Mouse (Mus musculus) thymus, adult 2 months (tissue): Measurements from ENCODE around the gene Ttc14. TPM values are rescaled to one million over a fixed set of nuclear protein-coding genes. Genes with fewer than 3 reads are reported as not detected.

Source experiments
- DNase-seq: peaks from one replicate; pipeline ENCODE4 v3.0.0; 2021
- H3K27ac ChIP-seq: fragments of 200-500 bp; 2 replicates; pipeline ENCODE4 v1.5.1; 2012; ENCODE audit warnings: low read length, control low read depth; ENCODE audit not compliant: control insufficient read depth, insufficient read depth
- H3K27me3 ChIP-seq: fragments of 200-500 bp; 2 replicates; pipeline ENCODE4 v1.6.1; 2012; ENCODE audit warnings: mild to moderate bottlenecking, low read length, moderate library complexity, mixed read lengths; ENCODE audit not compliant: control insufficient read depth, insufficient read depth
- H3K36me3 ChIP-seq: fragments of 200-500 bp; 2 replicates; pipeline ENCODE4 v1.6.1; 2012; ENCODE audit warnings: mild to moderate bottlenecking, low read length, moderate library complexity; ENCODE audit not compliant: control insufficient read depth, insufficient read depth
- H3K4me1 ChIP-seq: fragments of 200-500 bp; replicated peaks from 2 replicates; pipeline ENCODE4 v1.6.1; 2012; ENCODE audit warnings: low read length; ENCODE audit not compliant: control insufficient read depth, insufficient read depth
- H3K4me3 ChIP-seq: fragments of 200-500 bp; 2 replicates; pipeline ENCODE4 v1.5.1; 2012; ENCODE audit warnings: mild to moderate bottlenecking, low read length, control low read depth, moderate library complexity; ENCODE audit not compliant: control insufficient read depth, insufficient read depth
- CTCF ChIP-seq: fragments of 200-500 bp; IDR thresholded peaks from 2 replicates; pipeline ENCODE4 v1.5.1; 2012; ENCODE audit warnings: mild to moderate bottlenecking, control low read depth, low read length, moderate library complexity, borderline replicate concordance; ENCODE audit not compliant: control insufficient read depth, poor library complexity, insufficient read depth; ENCODE audit errors: extremely low read depth
- POLR2A ChIP-seq: fragments of 200-500 bp; IDR thresholded peaks from 2 replicates; pipeline ENCODE4 v1.6.1; 2012; ENCODE audit warnings: mild to moderate bottlenecking, low read length, control low read depth, moderate library complexity; ENCODE audit not compliant: control insufficient read depth, poor library complexity, insufficient read depth; ENCODE audit errors: extremely low read depth
- WGBS: fragments of 180-500 bp; shearing (Covaris S2); methylation state at CpG from one replicate; pipeline ENCODE4 v1.1.7; 2018; 5-methylcytosine and 5-hydroxymethylcytosine counted together
- polyA plus RNA-seq: library from polyadenylated mRNA; depleted of rRNA; stranded (reverse); fragments of >200 nt; gene quantifications from 2 replicates; pipeline ENCODE4 v1.2.3, GENCODE M21; 2012; rRNA removed

Ttc14 gene
- polyA plus RNA-seq, result 61.7 and 90.6 TPM in 2 replicates

GRCm38 (mm10) chr3:33799617-33800512 lies at the start of gene Ttc14:
Gene Ttc14 (plus strand): TSS chr3:33799832.
- peak within 1 kb of the TSS; percentile 69 for H3K4me3 ChIP-seq
- peak within 1 kb of the TSS; percentile 77 for H3K27ac ChIP-seq
- H3K27me3 ChIP-seq, result no peaks in the 10 kb centered on the region
- peaks cover 12% of the 10 kb centered on the region for H3K36me3 ChIP-seq
- DNase-seq, result peak; percentile 99
- peak; percentile 66; the same call in 1 of the 2 replicates for TF ChIP-seq POLR2A
- 0 out of 2 replicates have a peak, but pooled peaks have one; percentile 41 for TF ChIP-seq CTCF
- no peaks in the 10 kb centered on the region for H3K4me1 ChIP-seq
- under 1% methylated on average over 90 of the region's 90 CpGs for WGBS

GRCm38 (mm10) chr3:33790975-33791374 lies 8.7 kb upstream of the Ttc14 start:
- H3K27me3 ChIP-seq, result no peaks in the 10 kb centered on the region
- no peak for DNase-seq
- TF ChIP-seq POLR2A (no peak), CTCF (no peak)
- no peaks in the 10 kb centered on the region for H3K36me3 ChIP-seq
- no peak overlapping the region for H3K4me3 ChIP-seq
- H3K4me1 ChIP-seq, result no peaks in the 10 kb centered on the region
- no peak overlapping the region for H3K27ac ChIP-seq

GRCm38 (mm10) chr3:33800513-33800820 lies 835 bp downstream of the Ttc14 start:
- H3K36me3 ChIP-seq, result peaks cover 17% of the 10 kb centered on the region
- no peaks in the 10 kb centered on the region for H3K4me1 ChIP-seq
- WGBS, result under 1% methylated on average over 16 of the region's 16 CpGs
- no peak for DNase-seq
- peak overlapping the region; percentile 69 for H3K4me3 ChIP-seq
- H3K27ac ChIP-seq, result no peak overlapping the region
- TF ChIP-seq CTCF (no peak), POLR2A (no peak)
- H3K27me3 ChIP-seq, result no peaks in the 10 kb centered on the region

- H3K36me3 ChIP-seq, result peaks cover 54% of the 10 kb centered on the region
- DNase-seq, result no peak
- no peaks in the 10 kb centered on the region for H3K4me1 ChIP-seq
- no peak overlapping the region for H3K4me3 ChIP-seq
- TF ChIP-seq CTCF (no peak), POLR2A (no peak)
- no peak overlapping the region for H3K27ac ChIP-seq
- WGBS, result 94% methylated on average over 1 of the region's 1 CpGs
- no peaks in the 10 kb centered on the region for H3K27me3 ChIP-seq
Measured at GRCm38 (mm10) chr3:33807151-33807550, 7.5 kb downstream of the Ttc14 start.

- Histone ChIP-seq H3K27ac (no peak overlapping the region), H3K4me3 (no peak overlapping the region), H3K4me1 (no peaks in the 10 kb centered on the region), H3K27me3 (no peaks in the 10 kb centered on the region), H3K36me3 (no peaks in the 10 kb centered on the region)
- no peak for TF ChIP-seq POLR2A
- no peak for TF ChIP-seq CTCF
- WGBS, result 60% methylated on average over 9 of the region's 9 CpGs
- DNase-seq, result no peak
Measured at GRCm38 (mm10) chr3:33824135-33824946, 24.7 kb downstream of the Ttc14 start.

GRCm38 (mm10) chr3:33832351-33832750 lies 32.7 kb downstream of the Ttc14 start:
- DNase-seq, result no peak
- Histone ChIP-seq H3K36me3 (no peaks in the 10 kb centered on the region), H3K27me3 (no peaks in the 10 kb centered on the region), H3K4me3 (no peak overlapping the region), H3K4me1 (no peaks in the 10 kb centered on the region), H3K27ac (no peak overlapping the region)
- 88% methylated on average over 10 of the region's 10 CpGs for WGBS
- TF ChIP-seq POLR2A (no peak), CTCF (no peak)
